Comparison of ENCODE assay signal across 13 mouse cellular contexts in genomic region chr8:109312731-109313130, GRCm38 (mm10).
DNase-seq lines count a peak whose midpoint lies in the region; ATAC-seq and TF ChIP-seq lines count a peak whose summit lies in the region.
"Had no signal": no experiment of that assay in that cellular context is flagged by ENCODE, and none has a peak within 500 bp of the region (broad histone marks: within the 10 kb centered on the region; RNA-seq: fewer than 3 reads in every experiment).

No protein-coding gene starts in this region.

- ATAC-seq in hindbrain, embryonic 16.5 days = no peak; the same call in none of the 2 replicates
- 0 out of 2 replicates have a peak, but pooled peaks have one; percentile 35 for ATAC-seq in hindbrain, embryonic 12.5 days (ENCODE audit: low FRiP score)
- no peak for ATAC-seq in midbrain, postnatal 0 days (ENCODE audit: low FRiP score)

- no peak for TF ChIP-seq CTCF in midbrain, postnatal 0 days (IDR thresholded peaks at IDR 0.05)

- H3K4me3 ChIP-seq in hindbrain, embryonic 10.5 days = 0 out of 2 replicates have a peak overlapping the region, but pooled peaks have one; percentile 13
- no peak overlapping the region for H3K4me3 ChIP-seq in hindbrain, embryonic 16.5 days (ENCODE audit: low read length)
- no peak overlapping the region for H3K4me3 ChIP-seq in hindbrain, embryonic 12.5 days
- no peak overlapping the region for H3K4me3 ChIP-seq in midbrain, postnatal 0 days (ENCODE audit: low read depth, low read length)
- H3K4me3 ChIP-seq: heart, embryonic 13.5 days had no signal

- no peak overlapping the region for H3K4me2 ChIP-seq in hindbrain, embryonic 16.5 days (ENCODE audit: low read length)
- H3K4me2 ChIP-seq in hindbrain, embryonic 12.5 days (replicated peaks) = no peak overlapping the region
- no peak overlapping the region for H3K4me2 ChIP-seq in midbrain, postnatal 0 days (ENCODE audit: low read depth, low read length, poor library complexity, severe bottlenecking)
- H3K4me2 ChIP-seq: heart, embryonic 13.5 days had no signal

- WGBS in hindbrain, embryonic 10.5 days = 4% methylated on average over 8 of the region's 8 CpGs
- 9% methylated on average over 8 of the region's 8 CpGs for WGBS in hindbrain, embryonic 16.5 days
- WGBS in hindbrain, embryonic 12.5 days = 2% methylated on average over 8 of the region's 8 CpGs
- 26% methylated on average over 8 of the region's 8 CpGs for WGBS in midbrain, postnatal 0 days

- peak; percentile 64 for DNase-seq in hindbrain, embryonic 10.5 days (ENCODE audit: low spot score)
- peak; percentile 5 for DNase-seq in R1 (ENCODE audit: low read depth, low spot score)
- DNase-seq in midbrain, postnatal 0 days (ENCODE audit: low spot score) = no peak
- DNase-seq in T-cell, adult 2 months (ENCODE audit: low spot score) = no peak
- DNase-seq in left cerebral cortex, adult 8-10 months (ENCODE audit: low spot score in 2 of 2) = no peak
- no peak for DNase-seq in left cerebral cortex, adult 11 months (ENCODE audit: low spot score)
- DNase-seq: cerebellum, adult 18-20 months; liver; right cerebral cortex, postnatal 4 days; thymus, postnatal 14 days had no signal

- no peaks in the 10 kb centered on the region for H3K36me3 ChIP-seq in hindbrain, embryonic 10.5 days
- H3K36me3 ChIP-seq in hindbrain, embryonic 16.5 days (ENCODE audit: control insufficient read depth, insufficient read depth, low read length) = no peaks in the 10 kb centered on the region
- H3K36me3 ChIP-seq in hindbrain, embryonic 12.5 days = no peaks in the 10 kb centered on the region
- H3K36me3 ChIP-seq in midbrain, postnatal 0 days (ENCODE audit: insufficient read depth, low read length) = no peaks in the 10 kb centered on the region
- H3K36me3 ChIP-seq: heart, embryonic 13.5 days had no signal

- H3K9ac ChIP-seq in hindbrain, embryonic 16.5 days (ENCODE audit: low read depth, low read length) = no peak overlapping the region
- no peak overlapping the region for H3K9ac ChIP-seq in hindbrain, embryonic 12.5 days
- no peak overlapping the region for H3K9ac ChIP-seq in midbrain, postnatal 0 days (replicated peaks; ENCODE audit: low read length, poor library complexity, severe bottlenecking)
- H3K9ac ChIP-seq: heart, embryonic 13.5 days had no signal

- no peaks in the 10 kb centered on the region for H3K27me3 ChIP-seq in hindbrain, embryonic 10.5 days (ENCODE audit: insufficient read depth, poor library complexity, severe bottlenecking)
- no peaks in the 10 kb centered on the region; the same call in 1 of the 2 replicates for H3K27me3 ChIP-seq in hindbrain, embryonic 16.5 days (replicated peaks; ENCODE audit: control insufficient read depth, insufficient read depth, low read length)
- no peaks in the 10 kb centered on the region for H3K27me3 ChIP-seq in hindbrain, embryonic 12.5 days
- no peaks in the 10 kb centered on the region for H3K27me3 ChIP-seq in midbrain, postnatal 0 days (ENCODE audit: insufficient read depth, low read length)
- H3K27me3 ChIP-seq: heart, embryonic 13.5 days had no signal

- 0 out of 2 replicates have a peak, but pooled peaks cover 4% of the 10 kb centered on the region for H3K9me3 ChIP-seq in hindbrain, embryonic 10.5 days
- H3K9me3 ChIP-seq in hindbrain, embryonic 16.5 days (ENCODE audit: control insufficient read depth, low read length) = no peaks in the 10 kb centered on the region; the same call in 1 of the 2 replicates
- no peaks in the 10 kb centered on the region for H3K9me3 ChIP-seq in hindbrain, embryonic 12.5 days (replicated peaks)
- H3K9me3 ChIP-seq in midbrain, postnatal 0 days (ENCODE audit: low read length) = no peaks in the 10 kb centered on the region
- H3K9me3 ChIP-seq: heart, embryonic 13.5 days had no signal

- peaks cover 56% of the 10 kb centered on the region for H3K4me1 ChIP-seq in hindbrain, embryonic 10.5 days (replicated peaks)
- H3K4me1 ChIP-seq in hindbrain, embryonic 16.5 days (ENCODE audit: control insufficient read depth, insufficient read depth, low read depth, low read length) = peaks cover 17% of the 10 kb centered on the region
- H3K4me1 ChIP-seq in hindbrain, embryonic 12.5 days = peaks cover 40% of the 10 kb centered on the region
- peaks cover 3% of the 10 kb centered on the region; the same call in 1 of the 2 replicates for H3K4me1 ChIP-seq in midbrain, postnatal 0 days (ENCODE audit: insufficient read depth, low read length)

- peak overlapping the region; percentile 88 for H3K27ac ChIP-seq in hindbrain, embryonic 10.5 days
- no peak overlapping the region for H3K27ac ChIP-seq in hindbrain, embryonic 16.5 days (ENCODE audit: low read depth, low read length)
- H3K27ac ChIP-seq in hindbrain, embryonic 12.5 days = peak overlapping the region; percentile 85
- H3K27ac ChIP-seq in midbrain, postnatal 0 days (ENCODE audit: low read depth, low read length) = 0 out of 2 replicates have a peak overlapping the region, but pooled peaks have one; percentile 38
- H3K27ac ChIP-seq: heart, embryonic 13.5 days had no signal

Comparison
In these comparisons a context has a peak if more than half of its experiments do, and no peak if none do; other contexts are left out.
1. DNase-seq: peak in hindbrain, embryonic 10.5 days (single experiment) and R1 (single experiment); none in midbrain, postnatal 0 days (single experiment), T-cell, adult 2 months (single experiment), left cerebral cortex, adult 8-10 months (0 of 2) and left cerebral cortex, adult 11 months (single experiment).